Mouse (Mus musculus): ENCODE measurements around the gene Gm20388.

DNA sequence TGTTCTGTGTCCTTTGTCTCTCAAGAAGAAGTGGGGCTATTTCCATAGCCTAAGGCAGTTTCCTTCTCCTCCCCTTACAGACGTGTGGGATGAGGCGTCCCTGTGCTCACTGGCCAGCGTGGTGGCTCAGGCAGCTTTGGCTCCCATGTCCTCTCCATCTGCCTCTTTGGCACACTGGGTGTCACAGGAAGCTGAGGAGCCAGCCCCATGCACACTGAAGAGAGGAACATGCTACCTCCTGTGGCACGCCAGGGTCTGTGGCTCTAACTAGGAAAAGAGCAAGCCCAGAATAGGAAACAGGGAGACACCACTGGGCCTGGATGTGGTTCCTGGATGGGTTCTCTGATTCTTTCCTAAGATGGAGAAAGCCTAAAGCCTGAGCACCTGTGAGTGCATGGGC, 2138.6 kb downstream of the Gm20388 start:
- TF ChIP-seq CTCF (IDR thresholded peaks at IDR 0.05; ENCODE audit: insufficient read depth, low read depth, low read length), result no peak
- TF ChIP-seq POLR2A (IDR thresholded peaks at IDR 0.05; ENCODE audit: insufficient read depth, low read depth, low read length), result no peak

All from olfactory bulb, adult 2 months (tissue).